Mouse (Mus musculus) ES-Bruce4 (cell line): ENCODE results near the gene Slc48a1.

ENCODE experiments used
- EP300 ChIP-seq: IDR thresholded peaks from 2 replicates; pipeline ENCODE4 v1.6.1; 2011; ENCODE audit warnings: low read depth, low read length; ENCODE audit not compliant: insufficient read depth
- POLR2A ChIP-seq: IDR thresholded peaks from one replicate; pipeline ENCODE4 v1.8.1; 2011; ENCODE audit warnings: low read length; ENCODE audit not compliant: insufficient read depth

DNA sequence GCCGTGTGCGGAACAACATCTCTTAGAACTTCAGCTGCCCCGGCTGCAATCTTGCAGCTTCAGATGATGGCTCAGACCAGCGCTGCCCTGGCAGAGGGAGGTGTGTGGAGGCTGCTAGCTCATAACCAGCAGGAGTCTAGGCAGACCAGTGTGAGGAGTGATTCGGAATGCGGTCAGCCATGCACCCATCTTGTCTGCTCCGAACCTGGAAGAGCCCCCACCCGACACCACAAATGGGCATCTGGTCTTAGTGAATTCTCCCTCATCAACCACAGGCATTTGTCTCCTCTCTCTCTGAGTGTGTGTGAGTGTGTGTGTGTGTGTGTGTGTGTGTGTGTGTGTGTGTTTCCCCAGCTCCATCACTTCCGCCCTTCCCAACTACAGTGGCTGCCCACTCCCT, 41.6 kb downstream of the Slc48a1 start:
- no peak for TF ChIP-seq POLR2A
- no peak for TF ChIP-seq EP300
